Mouse (Mus musculus) Patski (cell line): Measurements from ENCODE around the gene Fuca1. TPM values are rescaled to one million over a fixed set of nuclear protein-coding genes. Genes with fewer than 3 reads are reported as not detected.

ENCODE experiments used
- ATAC-seq: fragments of 100-300 bp; one replicate; pipeline ENCODE4 v1.8.0; 2021
- CTCF ChIA-PET: fragments of 350-600 bp; sonication (Branson Sonifier 250); formaldehyde crosslinking; loops from one replicate; lab custom pipeline; 2022; ENCODE audit warnings: inconsistent platforms; lab: Charles Lee
- POLR2A ChIA-PET: fragments of 350-600 bp; sonication (Branson Sonifier 250); formaldehyde crosslinking; loops from one replicate; lab custom pipeline; 2022; ENCODE audit warnings: antibody characterized with exemption, inconsistent platforms; lab: Charles Lee
- DNase-seq: peaks from one replicate; pipeline ENCODE4 v3.0.0-alpha.2; 2011; ENCODE audit warnings: low read depth, low spot score
- H3K27me3 ChIP-seq: fragments of 371-371 bp; one replicate; pipeline ENCODE4 v1.5.1; 2021
- CTCF ChIP-seq: fragments of 100-300 bp; IDR thresholded peaks from one replicate; pipeline ENCODE4 v1.5.1; 2021
- in situ Hi-C: fragments of 300-500 bp; cut with MboI; formaldehyde crosslinking; loops from 3 replicates; pipeline ENCODE4 v1.11.1; 2018; ENCODE audit warnings: low pct_unique_long_range_greater_than_20kb, mixed read lengths
- polyA plus RNA-seq: library from polyadenylated mRNA; unstranded; gene quantifications from one replicate; pipeline ENCODE4 v1.2.3, GENCODE M21; 2021

The Fuca1 gene
- polyA plus RNA-seq, 1 experiment from 2014 or later: 44.4 TPM

- ChIA-PET POLR2A (interaction anchor here (0.6 to 1.2 kb wide), 2 partner anchors 61 to 91 kb away, joined by 3 read pairs; no protein-coding TSS in a partner anchor), CTCF (no interaction called here)
- in situ Hi-C loops: no loop called here
- TF ChIP-seq CTCF: no peak
- H3K27me3 ChIP-seq: no peaks in the 10 kb centered on the region
- DNase-seq: no peak
- ATAC-seq: no peak
These were observed 67.2 kb downstream of the Fuca1 start for GRCm38 (mm10) chr4:135987714-135988113.

Other genes starting within 250 kb of the Fuca1 start
- gene Ifnlr1, start 234.4 kb upstream of the Fuca1 start, polyA plus RNA-seq: 3.1 TPM
- not detected for gene Il22ra1, start 192.6 kb upstream of the Fuca1 start, polyA plus RNA-seq
- gene Myom3, start 161.0 kb upstream of the Fuca1 start, polyA plus RNA-seq: 0.18 TPM
- gene Srsf10, start 65.0 kb upstream of the Fuca1 start, polyA plus RNA-seq: 89.0 TPM
- gene Pnrc2, start 46.9 kb upstream of the Fuca1 start, polyA plus RNA-seq: 105 TPM
- 0.03 TPM for gene Cnr2, start 25.3 kb upstream of the Fuca1 start, polyA plus RNA-seq
- gene Hmgcl, start 25.7 kb downstream of the Fuca1 start, polyA plus RNA-seq: 35.2 TPM
- gene Gale, start 43.0 kb downstream of the Fuca1 start, polyA plus RNA-seq: 12.4 TPM
- gene Lypla2, start 51.9 kb downstream of the Fuca1 start, polyA plus RNA-seq: 46.2 TPM
- 25.7 TPM for gene Pithd1, start 66.5 kb downstream of the Fuca1 start, polyA plus RNA-seq
- 22.6 TPM for gene Eloa, start 101.0 kb downstream of the Fuca1 start, polyA plus RNA-seq
- 665 TPM for gene Rpl11, start 132.7 kb downstream of the Fuca1 start, polyA plus RNA-seq
- gene Id3, start 222.8 kb downstream of the Fuca1 start, polyA plus RNA-seq: 175 TPM